Mouse (Mus musculus): ENCODE measurements around the gene Sirt2. TPM values are rescaled to one million over a fixed set of nuclear protein-coding genes. Genes with fewer than 3 reads are reported as not detected.

Gene Sirt2
- polyA plus RNA-seq, 1 experiment from 2014 or later: 63.7 TPM

GRCm38 (mm10) chr7:28795832-28796231 is 29.3 kb downstream of the Sirt2 start:
- 72% methylated on average over 15 of the region's 15 CpGs for WGBS

GRCm38 (mm10) chr7:28796562-28796975 is 30.0 kb downstream of the Sirt2 start:
- peak overlapping the region; percentile 46 for H3K4me2 ChIP-seq (ENCODE audit: low read depth, low read length)
- no peaks in the 10 kb centered on the region for H3K27me3 ChIP-seq (ENCODE audit: control insufficient read depth, insufficient read depth, low read length)
- WGBS: 13% methylated on average over 32 of the region's 32 CpGs
- H3K9me3 ChIP-seq (replicated peaks; ENCODE audit: control insufficient read depth, low read length): no peaks in the 10 kb centered on the region
- H3K9ac ChIP-seq (ENCODE audit: low read length): peak overlapping the region; percentile 72
- peak; percentile 63 for ATAC-seq (ENCODE audit: insufficient read depth, low FRiP score)
- no peaks in the 10 kb centered on the region for H3K36me3 ChIP-seq (ENCODE audit: control insufficient read depth, insufficient read depth, low read length)
- H3K4me1 ChIP-seq (ENCODE audit: control insufficient read depth, insufficient read depth, low read length): peaks cover 12% of the 10 kb centered on the region
- peak overlapping the region; percentile 1; the same call in 1 of the 2 replicates for H3K27ac ChIP-seq (ENCODE audit: low read length)
- H3K4me3 ChIP-seq (replicated peaks; ENCODE audit: low read length): peak overlapping the region; percentile 9

More at GRCm38 (mm10) chr7:28795832-28796231, 29.3 kb downstream of the Sirt2 start:
- no peak for ATAC-seq (ENCODE audit: insufficient read depth, low FRiP score)
- Histone ChIP-seq H3K9ac (ENCODE audit: low read length) (no peak overlapping the region), H3K4me3 (replicated peaks; ENCODE audit: low read length) (peak overlapping the region; percentile 9; the same call in 1 of the 2 replicates), H3K27ac (ENCODE audit: low read length) (peak overlapping the region; percentile 1; the same call in 1 of the 2 replicates), H3K4me1 (ENCODE audit: control insufficient read depth, insufficient read depth, low read length) (peaks cover 5% of the 10 kb centered on the region), H3K36me3 (ENCODE audit: control insufficient read depth, insufficient read depth, low read length) (no peaks in the 10 kb centered on the region), H3K4me2 (ENCODE audit: low read depth, low read length) (peak overlapping the region; percentile 46; the same call in 1 of the 2 replicates), H3K27me3 (ENCODE audit: control insufficient read depth, insufficient read depth, low read length) (no peaks in the 10 kb centered on the region), H3K9me3 (replicated peaks; ENCODE audit: control insufficient read depth, low read length) (no peaks in the 10 kb centered on the region)

- Histone ChIP-seq H3K27me3 (ENCODE audit: control insufficient read depth, insufficient read depth, low read length) (no peaks in the 10 kb centered on the region), H3K27ac (ENCODE audit: low read length) (peak overlapping the region; percentile 100; the same call in 1 of the 2 replicates), H3K9me3 (replicated peaks; ENCODE audit: control insufficient read depth, low read length) (no peaks in the 10 kb centered on the region), H3K9ac (ENCODE audit: low read length) (no peak overlapping the region), H3K36me3 (ENCODE audit: control insufficient read depth, insufficient read depth, low read length) (no peaks in the 10 kb centered on the region), H3K4me3 (replicated peaks; ENCODE audit: low read length) (no peak overlapping the region), H3K4me2 (ENCODE audit: low read depth, low read length) (no peak overlapping the region), H3K4me1 (ENCODE audit: control insufficient read depth, insufficient read depth, low read length) (peaks cover 43% of the 10 kb centered on the region)
- no peak for ATAC-seq (ENCODE audit: insufficient read depth, low FRiP score)
- 89% methylated on average over 9 of the region's 9 CpGs for WGBS
Measured at GRCm38 (mm10) chr7:28799994-28800393, 33.5 kb downstream of the Sirt2 start.

GRCm38 (mm10) chr7:28801451-28801850 is 34.9 kb downstream of the Sirt2 start:
- H3K27ac ChIP-seq (ENCODE audit: low read length): peak overlapping the region; percentile 100
- no peak for ATAC-seq (ENCODE audit: insufficient read depth, low FRiP score)
- H3K4me3 ChIP-seq (replicated peaks; ENCODE audit: low read length): no peak overlapping the region
- no peak overlapping the region for H3K9ac ChIP-seq (ENCODE audit: low read length)
- H3K4me1 ChIP-seq (ENCODE audit: control insufficient read depth, insufficient read depth, low read length): peaks cover 43% of the 10 kb centered on the region
- H3K4me2 ChIP-seq (ENCODE audit: low read depth, low read length): 0 out of 2 replicates have a peak overlapping the region, but pooled peaks have one; percentile 42
- no peaks in the 10 kb centered on the region for H3K36me3 ChIP-seq (ENCODE audit: control insufficient read depth, insufficient read depth, low read length)
- 52% methylated on average over 3 of the region's 3 CpGs for WGBS
- no peaks in the 10 kb centered on the region for H3K27me3 ChIP-seq (ENCODE audit: control insufficient read depth, insufficient read depth, low read length)
- H3K9me3 ChIP-seq (replicated peaks; ENCODE audit: control insufficient read depth, low read length): no peaks in the 10 kb centered on the region

GRCm38 (mm10) chr7:28801901-28802670 is 35.6 kb downstream of the Sirt2 start:
- Histone ChIP-seq H3K27me3 (ENCODE audit: control insufficient read depth, insufficient read depth, low read length) (no peaks in the 10 kb centered on the region), H3K9me3 (replicated peaks; ENCODE audit: control insufficient read depth, low read length) (no peaks in the 10 kb centered on the region), H3K27ac (ENCODE audit: low read length) (peak overlapping the region; percentile 100), H3K4me3 (replicated peaks; ENCODE audit: low read length) (peak overlapping the region; percentile 19), H3K4me1 (ENCODE audit: control insufficient read depth, insufficient read depth, low read length) (peaks cover 38% of the 10 kb centered on the region), H3K9ac (ENCODE audit: low read length) (peak overlapping the region; percentile 63), H3K36me3 (ENCODE audit: control insufficient read depth, insufficient read depth, low read length) (no peaks in the 10 kb centered on the region), H3K4me2 (ENCODE audit: low read depth, low read length) (peak overlapping the region; percentile 42)
- WGBS: 17% methylated on average over 10 of the region's 10 CpGs
- ATAC-seq (ENCODE audit: insufficient read depth, low FRiP score): peak; percentile 81

- peak overlapping the region; percentile 100 for H3K27ac ChIP-seq (ENCODE audit: low read length)
- peaks cover 43% of the 10 kb centered on the region for H3K4me1 ChIP-seq (ENCODE audit: control insufficient read depth, insufficient read depth, low read length)
- peak overlapping the region; percentile 63 for H3K9ac ChIP-seq (ENCODE audit: low read length)
- ATAC-seq (ENCODE audit: insufficient read depth, low FRiP score): peak; percentile 74
- H3K27me3 ChIP-seq (ENCODE audit: control insufficient read depth, insufficient read depth, low read length): no peaks in the 10 kb centered on the region
- peak overlapping the region; percentile 19 for H3K4me3 ChIP-seq (replicated peaks; ENCODE audit: low read length)
- H3K36me3 ChIP-seq (ENCODE audit: control insufficient read depth, insufficient read depth, low read length): no peaks in the 10 kb centered on the region
- 17% methylated on average over 10 of the region's 10 CpGs for WGBS
- H3K4me2 ChIP-seq (ENCODE audit: low read depth, low read length): peak overlapping the region; percentile 42
- H3K9me3 ChIP-seq (replicated peaks; ENCODE audit: control insufficient read depth, low read length): no peaks in the 10 kb centered on the region
Measured at GRCm38 (mm10) chr7:28802846-28803588, 36.5 kb downstream of the Sirt2 start.

- Histone ChIP-seq H3K9ac (ENCODE audit: low read length) (peak overlapping the region; percentile 63), H3K27me3 (ENCODE audit: control insufficient read depth, insufficient read depth, low read length) (no peaks in the 10 kb centered on the region), H3K27ac (ENCODE audit: low read length) (peak overlapping the region; percentile 100), H3K4me3 (replicated peaks; ENCODE audit: low read length) (no peak overlapping the region), H3K4me1 (ENCODE audit: control insufficient read depth, insufficient read depth, low read length) (peaks cover 46% of the 10 kb centered on the region), H3K36me3 (ENCODE audit: control insufficient read depth, insufficient read depth, low read length) (no peaks in the 10 kb centered on the region), H3K4me2 (ENCODE audit: low read depth, low read length) (peak overlapping the region; percentile 42), H3K9me3 (replicated peaks; ENCODE audit: control insufficient read depth, low read length) (no peaks in the 10 kb centered on the region)
- 23% methylated on average over 4 of the region's 4 CpGs for WGBS
- peak; percentile 26; the same call in 1 of the 2 replicates for ATAC-seq (ENCODE audit: insufficient read depth, low FRiP score)
Measured at GRCm38 (mm10) chr7:28803756-28804155, 37.2 kb downstream of the Sirt2 start.

- H3K4me3 ChIP-seq (replicated peaks; ENCODE audit: low read length): no peak overlapping the region
- H3K4me2 ChIP-seq (ENCODE audit: low read depth, low read length): no peak overlapping the region
- ATAC-seq (ENCODE audit: insufficient read depth, low FRiP score): no peak
- H3K9ac ChIP-seq (ENCODE audit: low read length): no peak overlapping the region
- peaks cover 39% of the 10 kb centered on the region for H3K4me1 ChIP-seq (ENCODE audit: control insufficient read depth, insufficient read depth, low read length)
- H3K27me3 ChIP-seq (ENCODE audit: control insufficient read depth, insufficient read depth, low read length): no peaks in the 10 kb centered on the region
- H3K36me3 ChIP-seq (ENCODE audit: control insufficient read depth, insufficient read depth, low read length): no peaks in the 10 kb centered on the region
- no peak overlapping the region for H3K27ac ChIP-seq (ENCODE audit: low read length)
- H3K9me3 ChIP-seq (replicated peaks; ENCODE audit: control insufficient read depth, low read length): no peaks in the 10 kb centered on the region
- 72% methylated on average over 4 of the region's 4 CpGs for WGBS
Measured at GRCm38 (mm10) chr7:28806869-28807268, 40.3 kb downstream of the Sirt2 start.

Data from stomach, embryonic 16.5 days (tissue).